Mouse (Mus musculus) neural tube, embryonic 12.5 days (tissue): ENCODE measurements around the gene Chrd. TPM values are rescaled to one million over a fixed set of nuclear protein-coding genes. Genes with fewer than 3 reads are reported as not detected.

ENCODE experiments used
- polyA plus RNA-seq: library from polyadenylated mRNA; unstranded; fragments of >200 nt; fragmentation: Nextera tagmentation; extraction: Ambion mirVana; gene quantifications from 2 replicates; pipeline ENCODE4 v1.2.1, GENCODE M21; 2016

Chrd gene
- polyA plus RNA-seq, 1 experiment from 2014 or later: 8.0 TPM

Other genes with a start within 250 kb of the Chrd start
- 121 and 125 TPM in 2 replicates for gene Eif2b5, start 234.3 kb upstream of the Chrd start, polyA plus RNA-seq
- 48.2 and 54.9 TPM in 2 replicates for gene Dvl3, start 216.1 kb upstream of the Chrd start, polyA plus RNA-seq
- 922 and 966 TPM in 2 replicates for gene Ap2m1, start 197.6 kb upstream of the Chrd start, polyA plus RNA-seq
- gene Abcf3, start 184.6 kb upstream of the Chrd start, polyA plus RNA-seq: 70.9 and 81.2 TPM in 2 replicates
- gene Vwa5b2, start 143.7 kb upstream of the Chrd start, polyA plus RNA-seq: 12.7 and 14.0 TPM in 2 replicates
- 18.7 and 21.2 TPM in 2 replicates for gene Eef1akmt4, start 121.5 kb upstream of the Chrd start, polyA plus RNA-seq
- not detected in 2 replicates for gene Gm49333, start 121.5 kb upstream of the Chrd start, polyA plus RNA-seq
- 43.3 and 44.5 TPM in 2 replicates for gene Alg3, start 121.4 kb upstream of the Chrd start, polyA plus RNA-seq
- gene Camk2n2, start 111.8 kb upstream of the Chrd start, polyA plus RNA-seq: 11.9 and 12.3 TPM in 2 replicates
- gene Ece2, start 103.3 kb upstream of the Chrd start, polyA plus RNA-seq: 6.9 and 8.0 TPM in 2 replicates
- gene Psmd2, start 81.5 kb upstream of the Chrd start, polyA plus RNA-seq: 412 and 424 TPM in 2 replicates
- gene Eif4g1, start 64.8 kb upstream of the Chrd start, polyA plus RNA-seq: 183 and 190 TPM in 2 replicates
- gene Fam131a, start 39.9 kb upstream of the Chrd start, polyA plus RNA-seq: 20.8 and 24.3 TPM in 2 replicates
- gene Polr2h, start 15.5 kb upstream of the Chrd start, polyA plus RNA-seq: 85.4 and 85.5 TPM in 2 replicates
- 40.8 and 43.3 TPM in 2 replicates for gene Clcn2, start 15.4 kb upstream of the Chrd start, polyA plus RNA-seq
- gene Thpo, start 1.4 kb downstream of the Chrd start, polyA plus RNA-seq: 1.2 and 1.3 TPM in 2 replicates